Mouse (Mus musculus) embryonic facial prominence, embryonic 11.5 days (tissue): ENCODE measurements around the gene Fstl4. TPM values are rescaled to one million over a fixed set of nuclear protein-coding genes. Genes with fewer than 3 reads are reported as not detected.
A peak's percentile ranks its signal among the peaks of the same experiment; 100 is the strongest.

Source experiments
- ATAC-seq: fragments of 200-750 bp; cut with Nextera tagmentation; replicated peaks from 2 replicates; pipeline ENCODE4 v1.8.0; 2017; ENCODE audit warnings: low read depth; ENCODE audit not compliant: insufficient number of reproducible peaks, low FRiP score, low TSS enrichment
- DNase-seq: peaks from one replicate; pipeline ENCODE4 v3.0.0-alpha.2; 2015; ENCODE audit warnings: low spot score
- H3K27ac ChIP-seq: fragments of 300-500 bp; sonication (generic); replicated peaks from 2 replicates; pipeline ENCODE4 v1.5.1; 2014; ENCODE audit warnings: mild to moderate bottlenecking, low read depth, low read length, control low read depth
- H3K27me3 ChIP-seq: fragments of 300-500 bp; sonication (generic); 2 replicates; pipeline ENCODE4 v1.6.1; 2014; ENCODE audit warnings: mild to moderate bottlenecking, low read length, moderate library complexity, mixed read lengths; ENCODE audit not compliant: control insufficient read depth, insufficient read depth
- H3K36me3 ChIP-seq: fragments of 300-500 bp; sonication (generic); replicated peaks from 2 replicates; pipeline ENCODE4 v1.6.1; 2014; ENCODE audit warnings: low read depth, mild to moderate bottlenecking, low read length, moderate library complexity, mixed read lengths; ENCODE audit not compliant: control insufficient read depth, insufficient read depth
- H3K4me1 ChIP-seq: fragments of 300-500 bp; sonication (generic); 2 replicates; pipeline ENCODE4 v1.6.1; 2014; ENCODE audit warnings: low read length, mixed read lengths; ENCODE audit not compliant: control insufficient read depth, insufficient read depth
- H3K4me2 ChIP-seq: fragments of 300-500 bp; sonication (generic); 2 replicates; pipeline ENCODE4 v1.6.1; 2014; ENCODE audit warnings: low read depth, mild to moderate bottlenecking, control low read depth, low read length, moderate library complexity
- H3K4me3 ChIP-seq: fragments of 300-500 bp; sonication (generic); 2 replicates; pipeline ENCODE4 v1.5.1; 2014; ENCODE audit warnings: low read depth, low read length, control low read depth
- H3K9ac ChIP-seq: fragments of 300-500 bp; sonication (generic); replicated peaks from 2 replicates; pipeline ENCODE4 v1.6.1; 2014; ENCODE audit warnings: mild to moderate bottlenecking, control low read depth, low read length
- H3K9me3 ChIP-seq: fragments of 300-500 bp; sonication (generic); replicated peaks from 2 replicates; pipeline ENCODE4 v1.6.1; 2016; ENCODE audit warnings: mild to moderate bottlenecking, low read length, inconsistent platforms, mixed read lengths; ENCODE audit not compliant: control insufficient read depth
- WGBS: fragments of 180-500 bp; shearing (Covaris S2); extraction: QIAGEN DNeasy Blood & Tissue Kit; methylation state at CpG from one replicate; pipeline ENCODE4 v1.1.7; 2014; 5-methylcytosine and 5-hydroxymethylcytosine counted together
- polyA plus RNA-seq: library from polyadenylated mRNA; unstranded; fragments of >200 nt; fragmentation: Nextera tagmentation; extraction: Ambion mirVana; gene quantifications from 2 replicates; pipeline ENCODE4 v1.2.1, GENCODE M21; 2014

The Fstl4 gene
- polyA plus RNA-seq, 1 experiment from 2014 or later, result 1.0 TPM

GRCm38 (mm10) chr11:52782426-52782825, 18.0 kb downstream of the Fstl4 start:
- no peaks in the 10 kb centered on the region for H3K4me1 ChIP-seq
- H3K9me3 ChIP-seq, result no peaks in the 10 kb centered on the region
- no peaks in the 10 kb centered on the region for H3K36me3 ChIP-seq
- no peak for ATAC-seq
- DNase-seq, result no peak
- H3K27ac ChIP-seq, result no peak overlapping the region
- no peak overlapping the region for H3K9ac ChIP-seq
- no peak overlapping the region for H3K4me2 ChIP-seq
- H3K4me3 ChIP-seq, result no peak overlapping the region
- 87% methylated on average over 5 of the region's 5 CpGs for WGBS
- H3K27me3 ChIP-seq, result no peaks in the 10 kb centered on the region

DNA sequence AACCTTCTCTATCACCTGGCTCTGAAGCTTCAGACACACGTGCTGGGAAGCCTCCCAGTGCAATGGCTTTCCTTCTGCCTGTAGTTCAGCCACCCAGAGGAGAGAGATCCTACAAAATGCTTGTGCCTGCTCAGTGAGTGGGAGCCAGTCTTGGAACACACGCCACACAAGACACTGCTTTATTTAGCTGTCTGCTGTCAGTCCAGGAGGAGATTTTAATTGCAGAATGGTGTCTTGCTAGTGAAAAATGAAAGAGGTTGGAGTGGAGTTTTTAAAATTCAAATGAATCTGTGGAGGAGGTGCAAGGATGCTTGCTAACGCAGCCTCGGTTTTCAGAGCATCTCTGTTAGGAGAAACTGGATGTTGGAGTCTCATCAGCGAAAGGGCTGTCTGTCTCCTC, 29.9 kb downstream of the Fstl4 start:
- no peaks in the 10 kb centered on the region for H3K27me3 ChIP-seq
- no peak overlapping the region for H3K4me2 ChIP-seq
- no peaks in the 10 kb centered on the region for H3K9me3 ChIP-seq
- H3K4me1 ChIP-seq, result no peaks in the 10 kb centered on the region
- H3K36me3 ChIP-seq, result no peaks in the 10 kb centered on the region
- no peak for DNase-seq
- WGBS, result 84% methylated on average over 5 of the region's 5 CpGs
- no peak overlapping the region for H3K27ac ChIP-seq
- no peak overlapping the region for H3K9ac ChIP-seq
- no peak overlapping the region for H3K4me3 ChIP-seq
- no peak for ATAC-seq

- Histone ChIP-seq H3K36me3 (no peaks in the 10 kb centered on the region), H3K9ac (no peak overlapping the region), H3K4me1 (no peaks in the 10 kb centered on the region), H3K27ac (no peak overlapping the region), H3K4me3 (no peak overlapping the region), H3K27me3 (no peaks in the 10 kb centered on the region), H3K9me3 (no peaks in the 10 kb centered on the region), H3K4me2 (no peak overlapping the region)
- WGBS, result 91% methylated on average over 2 of the region's 2 CpGs
- ATAC-seq (no peak), DNase-seq (no peak)
These were observed 45.1 kb downstream of the Fstl4 start for GRCm38 (mm10) chr11:52809542-52809941.

GRCm38 (mm10) chr11:52816004-52816403, 51.6 kb downstream of the Fstl4 start:
- Histone ChIP-seq H3K9ac (no peak overlapping the region), H3K4me1 (no peaks in the 10 kb centered on the region), H3K27ac (no peak overlapping the region), H3K9me3 (no peaks in the 10 kb centered on the region), H3K4me2 (no peak overlapping the region), H3K4me3 (no peak overlapping the region), H3K36me3 (no peaks in the 10 kb centered on the region), H3K27me3 (no peaks in the 10 kb centered on the region)
- WGBS, result 80% methylated on average over 4 of the region's 4 CpGs
- DNase-seq (no peak), ATAC-seq (no peak)

- Histone ChIP-seq H3K9me3 (no peaks in the 10 kb centered on the region), H3K27ac (no peak overlapping the region), H3K4me1 (no peaks in the 10 kb centered on the region), H3K4me2 (no peak overlapping the region), H3K27me3 (no peaks in the 10 kb centered on the region), H3K36me3 (no peaks in the 10 kb centered on the region), H3K4me3 (no peak overlapping the region), H3K9ac (no peak overlapping the region)
- 8% methylated on average over 2 of the region's 2 CpGs for WGBS
- no peak; the same call in 1 of the 2 replicates for ATAC-seq
- peak; percentile 65 for DNase-seq
These were observed 56.0 kb downstream of the Fstl4 start for GRCm38 (mm10) chr11:52820336-52820905.

DNA sequence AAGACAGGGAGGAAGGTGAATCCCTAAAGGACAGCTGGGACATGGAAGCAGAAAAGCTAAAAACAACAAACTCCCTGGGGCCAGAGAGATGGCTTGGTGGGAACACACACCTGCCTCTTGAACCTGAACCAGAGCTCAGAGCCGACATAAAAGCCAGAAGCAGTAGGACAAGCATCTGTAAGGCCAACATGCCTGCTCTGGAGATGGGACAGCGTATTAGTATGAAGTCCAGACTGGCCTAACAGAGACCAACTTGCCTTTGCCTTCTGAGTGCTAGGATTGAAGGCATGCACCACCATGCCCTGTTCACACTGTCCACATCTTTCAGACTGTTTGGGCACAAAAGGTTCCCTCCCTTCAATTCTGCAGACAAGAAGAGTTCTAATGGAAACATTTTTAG, 62.2 kb downstream of the Fstl4 start:
- H3K4me3 ChIP-seq, result no peak overlapping the region
- no peak overlapping the region for H3K4me2 ChIP-seq
- H3K4me1 ChIP-seq, result no peaks in the 10 kb centered on the region
- WGBS, result 80% methylated on average over 2 of the region's 2 CpGs
- H3K36me3 ChIP-seq, result no peaks in the 10 kb centered on the region
- no peak overlapping the region for H3K27ac ChIP-seq
- no peak for ATAC-seq
- no peaks in the 10 kb centered on the region for H3K27me3 ChIP-seq
- no peak overlapping the region for H3K9ac ChIP-seq
- DNase-seq, result no peak
- H3K9me3 ChIP-seq, result no peaks in the 10 kb centered on the region

- 70% methylated on average over 12 of the region's 12 CpGs for WGBS
- no peaks in the 10 kb centered on the region for H3K9me3 ChIP-seq
These were observed 67.3 kb downstream of the Fstl4 start for GRCm38 (mm10) chr11:52831631-52832310.

DNA sequence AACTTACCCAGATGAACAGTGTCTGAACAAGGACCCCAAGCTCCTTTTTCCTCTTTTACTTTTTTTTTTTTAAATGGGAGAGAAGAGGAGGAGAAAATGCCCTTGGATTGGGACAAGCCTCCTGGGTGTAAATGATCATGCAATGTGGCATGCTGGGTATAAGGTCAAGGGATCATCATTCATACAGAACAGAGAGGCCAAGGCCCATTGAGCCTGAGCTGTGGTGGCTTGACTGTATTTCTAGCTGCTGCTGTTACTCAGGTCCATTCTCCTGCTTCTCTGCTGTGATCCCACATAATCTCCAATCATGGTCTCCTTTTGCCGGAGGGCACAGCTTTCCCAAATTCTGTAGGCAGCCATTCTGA, 67.9 kb downstream of the Fstl4 start:
- no peaks in the 10 kb centered on the region for H3K36me3 ChIP-seq
- no peak overlapping the region for H3K4me2 ChIP-seq
- H3K9ac ChIP-seq, result no peak overlapping the region
- no peaks in the 10 kb centered on the region for H3K4me1 ChIP-seq
- WGBS, result 86% methylated on average over 1 of the region's 1 CpGs
- H3K27me3 ChIP-seq, result no peaks in the 10 kb centered on the region
- ATAC-seq (no peak), DNase-seq (no peak)
- no peak overlapping the region for H3K27ac ChIP-seq
- H3K4me3 ChIP-seq, result no peak overlapping the region
- H3K9me3 ChIP-seq, result no peaks in the 10 kb centered on the region

More at GRCm38 (mm10) chr11:52831631-52832310, 67.3 kb downstream of the Fstl4 start:
- no peak overlapping the region for H3K4me3 ChIP-seq
- H3K36me3 ChIP-seq, result no peaks in the 10 kb centered on the region
- DNase-seq, result peak; percentile 8
- H3K27ac ChIP-seq, result no peak overlapping the region
- no peaks in the 10 kb centered on the region for H3K4me1 ChIP-seq
- H3K27me3 ChIP-seq, result no peaks in the 10 kb centered on the region
- no peak overlapping the region for H3K9ac ChIP-seq
- no peak overlapping the region for H3K4me2 ChIP-seq
- no peak for ATAC-seq
